Mouse (Mus musculus): ENCODE results near the gene Kcnmb3. TPM values are rescaled to one million over a fixed set of nuclear protein-coding genes. Genes with fewer than 3 reads are reported as not detected.

Kcnmb3 gene
- polyA plus RNA-seq, 1 experiment: not detected

DNA sequence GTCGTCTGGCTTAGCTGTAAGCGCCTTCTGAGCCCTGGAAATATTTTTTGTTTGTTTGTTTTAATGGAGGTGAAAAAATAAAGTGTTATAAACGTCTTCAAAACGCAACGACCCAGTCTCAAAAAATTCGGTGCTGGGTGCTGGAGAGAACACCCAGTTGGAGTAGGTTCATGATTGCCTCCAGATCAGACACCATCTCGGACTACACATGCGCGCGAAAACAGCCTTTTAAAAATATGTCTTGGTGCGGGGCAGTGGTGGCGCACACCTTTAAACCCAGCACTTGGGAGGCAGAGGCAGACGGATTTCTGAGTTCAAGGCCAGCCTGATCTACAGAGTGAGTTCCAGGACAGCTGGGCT is 19.1 kb upstream of the Kcnmb3 start:
- Histone ChIP-seq H3K4me3 (replicated peaks; ENCODE audit: extremely low read depth, low read depth, low read length) (peak overlapping the region; percentile 67), H3K4me1 (ENCODE audit: control insufficient read depth, insufficient read depth, low read length) (peaks cover 7% of the 10 kb centered on the region)
- peak; percentile 17 for DNase-seq
- 3% methylated on average over 13 of the region's 13 CpGs for WGBS
- TF ChIP-seq CTCF (IDR thresholded peaks at IDR 0.05; ENCODE audit: insufficient read depth, low read length) (no peak), POLR2A (IDR thresholded peaks at IDR 0.05; ENCODE audit: borderline replicate concordance, extremely low read depth, low read depth, low read length) (no peak)

DNA sequence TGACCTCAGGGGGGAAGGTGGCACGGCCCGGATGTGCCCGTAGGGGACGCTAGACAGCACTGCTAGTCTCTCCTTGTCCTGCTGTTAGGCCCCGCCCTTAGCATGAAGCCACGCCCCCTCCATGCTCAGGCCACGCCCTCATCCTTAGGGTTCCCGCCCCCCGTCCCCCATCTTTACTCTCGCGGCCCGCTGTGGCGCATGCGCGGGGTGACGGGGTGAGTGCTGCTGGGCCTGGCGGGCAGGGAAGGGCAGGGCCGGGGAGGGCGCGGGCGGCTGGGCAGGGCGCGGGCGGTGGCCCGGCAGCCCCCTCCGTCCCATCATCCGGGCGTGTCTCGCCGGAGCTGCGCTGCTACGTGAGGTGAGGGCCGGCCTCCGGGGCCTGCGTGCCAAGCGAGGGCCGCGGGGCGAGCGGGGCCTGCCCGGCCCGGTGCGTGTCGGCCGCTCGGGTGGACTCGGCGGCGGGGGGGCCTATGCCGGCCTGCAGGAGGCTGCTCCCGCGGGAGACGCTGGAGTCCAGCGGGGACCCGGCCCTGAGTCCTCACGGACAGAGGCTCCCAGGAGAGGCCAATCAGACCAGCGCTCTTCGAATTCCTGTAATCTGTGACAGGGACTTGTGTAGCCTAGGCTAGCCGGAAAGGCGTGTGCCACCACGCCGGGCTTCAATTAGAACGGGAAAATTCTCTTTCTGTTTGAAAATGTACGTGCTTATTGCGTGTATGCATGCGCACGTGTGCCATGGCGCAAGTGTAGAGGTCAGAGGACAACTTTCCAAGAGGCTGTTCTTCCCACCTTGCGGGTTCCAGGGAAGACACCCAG is 18.6 kb upstream of the Kcnmb3 start:
- TF ChIP-seq CTCF (IDR thresholded peaks at IDR 0.05; ENCODE audit: insufficient read depth, low read length) (peak; percentile 84), POLR2A (IDR thresholded peaks at IDR 0.05; ENCODE audit: borderline replicate concordance, extremely low read depth, low read depth, low read length) (peak; percentile 76; the same call in 1 of the 2 replicates)
- peak; percentile 98 for DNase-seq
- Histone ChIP-seq H3K4me1 (ENCODE audit: control insufficient read depth, insufficient read depth, low read length) (peaks cover 7% of the 10 kb centered on the region), H3K4me3 (replicated peaks; ENCODE audit: extremely low read depth, low read depth, low read length) (peak overlapping the region; percentile 67)
- WGBS: under 1% methylated on average over 69 of the region's 69 CpGs

DNA sequence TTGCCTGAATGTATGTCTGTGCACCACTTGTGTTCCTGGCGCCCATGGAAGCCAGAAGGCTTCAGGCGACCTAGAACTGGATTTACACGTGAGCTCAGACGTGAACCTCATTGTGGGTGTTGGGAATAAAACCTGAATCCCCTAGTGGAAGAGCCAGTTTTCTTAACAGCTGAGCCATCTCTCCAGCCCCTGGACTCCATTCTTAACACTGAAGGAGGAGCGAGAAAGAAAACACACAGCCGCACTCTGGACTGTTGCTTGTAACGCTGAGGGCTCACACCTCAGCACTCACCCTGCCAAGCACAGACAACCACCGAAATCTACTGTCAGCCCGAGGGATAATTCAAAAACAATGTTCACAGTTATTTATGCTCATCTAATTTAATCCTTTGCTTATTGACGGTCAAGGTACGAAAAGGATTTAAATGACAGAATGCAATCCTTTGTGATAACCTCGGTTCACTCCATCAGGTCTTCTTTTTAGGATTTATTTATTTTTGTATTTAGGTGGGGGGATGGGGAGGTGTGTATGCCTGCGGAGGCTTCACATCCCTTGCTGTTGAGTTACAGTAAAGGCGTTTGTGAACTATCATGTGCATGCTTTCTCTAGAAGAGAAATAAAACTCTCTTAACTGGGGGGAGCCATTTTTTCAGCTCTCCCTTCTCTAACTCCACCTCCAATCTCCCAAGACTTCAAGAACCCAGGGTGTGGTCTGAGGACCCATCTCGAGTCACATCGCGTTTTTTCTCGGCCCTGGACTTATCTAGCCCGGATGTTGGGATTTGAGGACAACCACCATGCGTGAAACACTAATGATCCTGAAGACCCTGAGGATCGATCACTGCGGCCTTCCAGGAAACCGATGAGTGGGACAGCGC is 17.7 kb upstream of the Kcnmb3 start, which contains the start of gene Zfp639:
Gene Zfp639, plus strand, starts transcription at position 764 of the 879 bp plus-strand sequence.
- DNase-seq: no peak
- peaks cover 7% of the 10 kb centered on the region for H3K4me1 ChIP-seq (ENCODE audit: control insufficient read depth, insufficient read depth, low read length)
- peak within 1 kb of the TSS; percentile 67 for H3K4me3 ChIP-seq (replicated peaks; ENCODE audit: extremely low read depth, low read depth, low read length)
- 11% methylated on average over 24 of the region's 24 CpGs for WGBS
- TF ChIP-seq CTCF (IDR thresholded peaks at IDR 0.05; ENCODE audit: insufficient read depth, low read length) (no peak), POLR2A (IDR thresholded peaks at IDR 0.05; ENCODE audit: borderline replicate concordance, extremely low read depth, low read depth, low read length) (no peak)

DNA sequence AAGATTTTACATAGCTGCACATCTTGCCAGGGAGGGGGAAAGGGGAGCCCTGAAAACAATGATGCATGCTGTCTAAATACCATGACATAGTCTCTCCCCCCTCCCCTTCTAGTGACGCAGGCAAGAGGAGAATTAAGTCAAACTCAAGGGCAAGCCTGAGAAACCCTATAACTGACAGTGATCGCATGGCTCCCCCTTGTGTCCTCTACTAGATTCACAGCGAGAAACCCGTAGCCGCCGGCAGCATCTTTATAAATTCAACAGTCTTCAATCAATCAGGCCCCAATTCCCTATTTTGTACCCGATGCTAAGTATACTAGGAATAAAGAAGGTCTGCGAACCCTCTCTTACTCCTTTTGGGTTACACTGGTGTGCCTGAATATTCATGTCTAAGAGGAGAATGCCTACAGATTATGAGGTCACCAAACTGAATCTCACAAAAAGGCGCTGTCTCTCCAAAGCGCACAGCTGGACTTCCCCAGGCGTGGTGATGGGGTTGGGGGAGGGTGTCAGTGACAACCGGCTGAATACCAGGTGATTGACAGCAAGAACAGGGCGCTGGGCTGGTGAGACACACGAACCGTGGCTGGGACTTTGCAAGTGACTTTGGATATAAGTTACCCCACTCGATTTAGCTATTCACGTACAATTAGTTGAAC is 16.8 kb upstream of the Kcnmb3 start:
- 5% methylated on average over 17 of the region's 17 CpGs for WGBS
- peak; percentile 47 for DNase-seq
- H3K4me1 ChIP-seq (ENCODE audit: control insufficient read depth, insufficient read depth, low read length): peaks cover 7% of the 10 kb centered on the region
- H3K4me3 ChIP-seq (replicated peaks; ENCODE audit: extremely low read depth, low read depth, low read length): no peak overlapping the region
- TF ChIP-seq POLR2A (IDR thresholded peaks at IDR 0.05; ENCODE audit: borderline replicate concordance, extremely low read depth, low read depth, low read length) (no peak), CTCF (IDR thresholded peaks at IDR 0.05; ENCODE audit: insufficient read depth, low read length) (peak; percentile 70)

DNA sequence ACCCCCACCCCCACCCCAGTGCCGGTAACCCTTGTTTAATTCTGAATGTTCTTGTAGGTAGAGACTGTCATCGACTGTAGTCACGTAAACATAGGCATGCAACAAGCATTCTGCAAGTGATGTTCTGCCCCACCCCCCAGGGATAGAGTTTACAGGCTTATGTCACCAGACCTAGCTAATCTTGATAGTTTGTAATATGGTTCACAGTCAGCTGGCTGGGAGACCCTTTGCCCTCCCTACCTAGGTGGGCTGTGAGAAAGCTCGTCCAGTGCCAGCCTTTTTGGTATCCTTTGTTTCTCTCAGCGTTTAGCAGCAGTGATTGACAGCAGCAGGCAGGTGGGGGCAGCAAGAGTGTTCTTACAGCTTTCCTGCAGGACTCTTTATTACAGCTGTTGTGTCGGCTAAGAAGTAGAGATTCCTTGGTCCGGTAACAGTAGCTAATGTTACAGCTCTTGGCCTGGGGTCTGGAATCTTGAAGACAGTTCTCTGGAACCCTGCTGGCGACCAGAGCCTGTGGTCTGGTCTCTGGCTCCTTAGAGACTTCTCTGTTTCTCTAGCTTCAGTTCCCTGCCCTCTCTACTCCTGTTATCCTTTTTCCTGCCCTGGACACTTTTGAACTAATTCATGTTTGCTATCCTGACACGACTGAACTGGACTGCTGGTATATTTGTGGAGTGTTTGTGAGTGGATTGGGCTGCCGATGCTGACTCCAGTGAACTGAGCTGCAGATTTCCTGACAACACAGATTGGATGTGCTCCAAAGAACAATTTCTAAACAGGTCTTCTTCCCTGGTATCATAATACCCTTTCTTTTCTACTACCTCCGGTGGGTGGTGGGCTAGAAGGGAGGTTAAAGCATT is 14.6 kb upstream of the Kcnmb3 start:
- WGBS: 60% methylated on average over 11 of the region's 11 CpGs
- no peak for DNase-seq
- H3K4me1 ChIP-seq (ENCODE audit: control insufficient read depth, insufficient read depth, low read length): peaks cover 6% of the 10 kb centered on the region
- H3K4me3 ChIP-seq (replicated peaks; ENCODE audit: extremely low read depth, low read depth, low read length): no peak overlapping the region
- TF ChIP-seq CTCF (IDR thresholded peaks at IDR 0.05; ENCODE audit: insufficient read depth, low read length): no peak
- TF ChIP-seq POLR2A (IDR thresholded peaks at IDR 0.05; ENCODE audit: borderline replicate concordance, extremely low read depth, low read depth, low read length): no peak

DNA sequence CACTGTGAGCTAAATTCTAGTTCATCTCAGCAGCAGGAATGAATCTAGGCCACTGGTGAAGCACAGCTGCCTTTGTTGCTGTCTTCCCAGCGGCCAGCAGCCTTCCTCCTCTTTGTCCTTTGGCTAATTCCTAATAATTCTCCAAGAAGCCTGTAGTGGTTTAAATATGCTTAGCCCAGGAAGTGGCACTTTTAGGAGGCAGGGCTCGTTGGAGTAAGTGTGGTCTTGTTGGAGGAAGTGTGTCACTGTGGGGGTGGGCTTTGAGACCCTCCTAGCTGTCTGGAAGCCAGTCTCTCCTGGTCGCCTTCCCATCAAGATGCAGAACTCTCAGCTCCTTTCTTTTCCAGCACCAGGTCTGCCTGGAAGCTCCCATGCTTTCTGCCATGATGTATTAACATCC is 13.8 kb upstream of the Kcnmb3 start:
- TF ChIP-seq CTCF (IDR thresholded peaks at IDR 0.05; ENCODE audit: insufficient read depth, low read length) (no peak), POLR2A (IDR thresholded peaks at IDR 0.05; ENCODE audit: borderline replicate concordance, extremely low read depth, low read depth, low read length) (no peak)
- Histone ChIP-seq H3K4me3 (replicated peaks; ENCODE audit: extremely low read depth, low read depth, low read length) (no peak overlapping the region), H3K4me1 (ENCODE audit: control insufficient read depth, insufficient read depth, low read length) (peaks cover 4% of the 10 kb centered on the region; the same call in 1 of the 2 replicates)
- 65% methylated on average over 3 of the region's 3 CpGs for WGBS
- no peak for DNase-seq

DNA sequence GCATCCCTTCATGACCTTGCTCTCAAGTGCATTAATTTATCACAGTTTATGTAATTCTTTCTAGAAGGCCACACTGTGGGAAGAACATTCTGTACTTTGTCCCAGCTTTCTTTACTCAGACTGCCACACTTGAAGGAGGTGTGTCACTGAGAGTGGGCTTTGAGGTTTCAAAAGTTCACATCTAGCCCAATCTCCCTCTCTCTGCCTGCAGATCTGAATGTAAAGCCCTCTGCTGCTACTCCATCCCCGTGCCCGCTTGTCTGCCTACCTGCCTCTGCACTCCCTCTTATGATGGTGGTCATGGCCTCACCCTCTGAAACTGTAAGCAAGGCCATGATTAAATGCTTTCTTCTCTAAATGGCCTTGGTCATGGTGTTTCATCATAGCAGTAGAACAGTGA is 8.3 kb upstream of the Kcnmb3 start:
- 92% methylated on average over 2 of the region's 2 CpGs for WGBS

DNA sequence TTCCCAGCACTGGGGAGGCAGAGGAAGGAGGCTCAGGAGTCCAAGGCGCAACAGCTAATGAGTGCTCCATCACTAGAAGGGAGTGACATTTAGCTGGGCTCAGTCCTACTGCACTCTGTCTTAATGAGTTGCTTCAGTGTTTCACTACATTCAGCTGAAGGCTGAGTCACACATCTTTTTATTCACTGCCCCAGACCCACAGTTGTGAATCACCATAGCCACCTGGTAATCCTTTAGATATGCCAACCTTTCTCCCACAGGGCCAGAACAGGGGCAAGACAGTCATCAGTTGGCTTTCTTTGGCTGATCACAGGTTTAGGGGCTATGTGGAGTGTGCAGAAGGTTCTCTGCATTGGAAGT is 4.7 kb upstream of the Kcnmb3 start:
- DNase-seq: no peak
- no peaks in the 10 kb centered on the region for H3K4me1 ChIP-seq (ENCODE audit: control insufficient read depth, insufficient read depth, low read length)
- 96% methylated on average over 1 of the region's 1 CpGs for WGBS
- no peak overlapping the region for H3K4me3 ChIP-seq (replicated peaks; ENCODE audit: extremely low read depth, low read depth, low read length)
- TF ChIP-seq POLR2A (IDR thresholded peaks at IDR 0.05; ENCODE audit: borderline replicate concordance, extremely low read depth, low read depth, low read length): no peak
- TF ChIP-seq CTCF (IDR thresholded peaks at IDR 0.05; ENCODE audit: insufficient read depth, low read length): no peak

More for the DNA sequence above, 8.3 kb upstream of the Kcnmb3 start:
- H3K4me1 ChIP-seq (ENCODE audit: control insufficient read depth, insufficient read depth, low read length): no peaks in the 10 kb centered on the region
- no peak for TF ChIP-seq POLR2A (IDR thresholded peaks at IDR 0.05; ENCODE audit: borderline replicate concordance, extremely low read depth, low read depth, low read length)
- TF ChIP-seq CTCF (IDR thresholded peaks at IDR 0.05; ENCODE audit: insufficient read depth, low read length): no peak
- H3K4me3 ChIP-seq (replicated peaks; ENCODE audit: extremely low read depth, low read depth, low read length): no peak overlapping the region
- DNase-seq: no peak

Measured in lung, adult 2 months (tissue).